ENCODE assay signal across 7 mouse cellular contexts in the genomic region with DNA sequence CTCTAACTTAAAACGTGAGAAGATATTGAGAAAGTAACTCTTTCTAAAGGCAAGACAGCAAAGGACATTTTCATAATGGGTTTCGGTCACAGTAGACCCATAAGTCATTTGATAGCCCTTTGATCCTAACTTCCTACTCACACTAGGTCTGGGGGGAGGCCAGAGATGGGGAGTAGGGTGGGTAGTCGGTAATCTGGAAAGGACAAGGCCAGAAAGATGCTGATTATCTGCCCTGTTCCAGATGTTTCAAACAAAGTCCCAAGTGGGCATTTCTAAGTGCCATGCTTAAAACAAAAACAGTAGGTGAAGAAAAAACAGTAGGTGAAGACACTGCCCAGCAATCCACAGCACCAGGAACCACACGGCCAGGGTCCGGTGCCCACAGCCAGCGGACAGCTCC. TPM values are rescaled to one million over a fixed set of nuclear protein-coding genes. Genes with fewer than 3 reads are reported as not detected.
A peak's percentile ranks its signal among the peaks of the same experiment; 100 is the strongest.
DNase-seq lines count a peak whose midpoint lies in the region; ATAC-seq and TF ChIP-seq lines count a peak whose summit lies in the region.

No protein-coding gene starts in this region.

- H3K9me3 ChIP-seq in forebrain, embryonic 13.5 days (replicated peaks): no peaks in the 10 kb centered on the region
- H3K9me3 ChIP-seq in liver, embryonic 11.5 days (ENCODE audit: control insufficient read depth, low read length): no peaks in the 10 kb centered on the region
- no peaks in the 10 kb centered on the region for H3K9me3 ChIP-seq in stomach, postnatal 0 days (ENCODE audit: control insufficient read depth, low read length)

- ATAC-seq in forebrain, embryonic 13.5 days: peak; percentile 6
- ATAC-seq in liver, embryonic 11.5 days (replicated peaks; ENCODE audit: low FRiP score): peak; percentile 61
- ATAC-seq in stomach, postnatal 0 days (ENCODE audit: low FRiP score, low TSS enrichment): no peak; the same call in 1 of the 2 replicates

- DNase-seq in spleen, adult 2 months (ENCODE audit: low read depth in 1 of 2, low spot score in 2 of 2): no peak
- DNase-seq in spleen, postnatal 10 days (ENCODE audit: low spot score in 2 of 2): no peak
- no peak for DNase-seq in liver, embryonic 11.5 days (ENCODE audit: low spot score)
- no peak for DNase-seq in stomach, postnatal 0 days (ENCODE audit: low spot score)
- no peak for DNase-seq in left cerebral cortex, adult 11 months (ENCODE audit: low spot score)
- DNase-seq in spleen, postnatal 4 days (ENCODE audit: low spot score in 2 of 2): no peak

- H3K4me3 ChIP-seq in spleen, adult 2 months (ENCODE audit: extremely low read depth, insufficient read depth, insufficient read length): peak overlapping the region; percentile 70
- peak overlapping the region; percentile 69 for H3K4me3 ChIP-seq in forebrain, embryonic 13.5 days
- H3K4me3 ChIP-seq in liver, embryonic 11.5 days (ENCODE audit: low read depth, low read length): peak overlapping the region; percentile 72
- H3K4me3 ChIP-seq in stomach, postnatal 0 days (ENCODE audit: low read depth, low read length): peak overlapping the region; percentile 87

- TF ChIP-seq CTCF in spleen, adult 2 months (IDR thresholded peaks at IDR 0.05; ENCODE audit: extremely low read depth, insufficient read depth, insufficient read length, insufficient replicate concordance): no peak
- no peak for TF ChIP-seq CTCF in stomach, postnatal 0 days (IDR thresholded peaks at IDR 0.05; ENCODE audit: low read depth)

- H3K27me3 ChIP-seq in spleen, adult 2 months (ENCODE audit: control insufficient read depth, insufficient read depth, low read length): peaks cover 7% of the 10 kb centered on the region
- no peaks in the 10 kb centered on the region for H3K27me3 ChIP-seq in forebrain, embryonic 13.5 days
- H3K27me3 ChIP-seq in liver, embryonic 11.5 days (replicated peaks; ENCODE audit: control insufficient read depth, insufficient read depth, low read length): no peaks in the 10 kb centered on the region
- no peaks in the 10 kb centered on the region for H3K27me3 ChIP-seq in stomach, postnatal 0 days (ENCODE audit: control insufficient read depth, insufficient read depth, low read length)

- TF ChIP-seq POLR2A in spleen, adult 2 months (IDR thresholded peaks at IDR 0.05; ENCODE audit: low read depth, low read length): no peak

- peaks cover 6% of the 10 kb centered on the region for H3K4me1 ChIP-seq in spleen, adult 2 months (ENCODE audit: control insufficient read depth, insufficient read depth, insufficient read length)
- peaks cover 2% of the 10 kb centered on the region; the same call in 1 of the 2 replicates for H3K4me1 ChIP-seq in forebrain, embryonic 13.5 days
- H3K4me1 ChIP-seq in liver, embryonic 11.5 days (replicated peaks; ENCODE audit: control insufficient read depth, insufficient read depth, low read length): peaks cover 9% of the 10 kb centered on the region
- H3K4me1 ChIP-seq in stomach, postnatal 0 days (replicated peaks; ENCODE audit: control insufficient read depth, insufficient read depth): no peaks in the 10 kb centered on the region

- H3K36me3 ChIP-seq in spleen, adult 2 months (ENCODE audit: control insufficient read depth, insufficient read depth, low read length): no peaks in the 10 kb centered on the region
- H3K36me3 ChIP-seq in forebrain, embryonic 13.5 days (ENCODE audit: poor library complexity, severe bottlenecking): no peaks in the 10 kb centered on the region
- no peaks in the 10 kb centered on the region for H3K36me3 ChIP-seq in liver, embryonic 11.5 days (ENCODE audit: control insufficient read depth, insufficient read depth, low read length)
- no peaks in the 10 kb centered on the region for H3K36me3 ChIP-seq in stomach, postnatal 0 days (ENCODE audit: control insufficient read depth, insufficient read depth, low read length)

- H3K9ac ChIP-seq in forebrain, embryonic 13.5 days: peak overlapping the region; percentile 77
- H3K9ac ChIP-seq in liver, embryonic 11.5 days (ENCODE audit: low read depth, low read length): peak overlapping the region; percentile 89
- peak overlapping the region; percentile 82 for H3K9ac ChIP-seq in stomach, postnatal 0 days (ENCODE audit: low read length)

- WGBS in spleen, adult 2 months: 15% methylated on average over 6 of the region's 6 CpGs
- 10% methylated on average over 6 of the region's 6 CpGs for whole genome bisulfite sequencing in forebrain, embryonic 13.5 days
- 5% methylated on average over 6 of the region's 6 CpGs for WGBS in liver, embryonic 11.5 days
- WGBS in stomach, postnatal 0 days: 7% methylated on average over 6 of the region's 6 CpGs

- peak overlapping the region; percentile 78 for H3K4me2 ChIP-seq in forebrain, embryonic 13.5 days
- H3K4me2 ChIP-seq in liver, embryonic 11.5 days: peak overlapping the region; percentile 79
- H3K4me2 ChIP-seq in stomach, postnatal 0 days (replicated peaks; ENCODE audit: low read depth): peak overlapping the region; percentile 75

- no peak overlapping the region for H3K27ac ChIP-seq in spleen, adult 2 months (ENCODE audit: insufficient read depth, low read length)
- peak overlapping the region; percentile 86 for H3K27ac ChIP-seq in forebrain, embryonic 13.5 days
- H3K27ac ChIP-seq in liver, embryonic 11.5 days (ENCODE audit: low read depth, low read length): peak overlapping the region; percentile 66
- H3K27ac ChIP-seq in stomach, postnatal 0 days (replicated peaks): peak overlapping the region; percentile 95

- TF ChIP-seq EP300 in stomach, postnatal 0 days (optimal IDR thresholded peaks at IDR 0.05): no peak

RNA-seq across cellular contexts. Expression of a gene that starts 1.2 kb away (rescaled TPM):
- 4.7 and 13.6 TPM in 2 replicates for polyA plus RNA-seq in spleen, adult 2 months (2012; rRNA removed)
- polyA plus RNA-seq in forebrain, embryonic 13.5 days (2015; fragmentation: Nextera tagmentation; extraction: Ambion mirVana): 41.4 and 46.2 TPM in 2 replicates
- 83.7 and 90.3 TPM in 2 replicates for polyA plus RNA-seq in liver, embryonic 11.5 days (2014; fragmentation: Nextera tagmentation; extraction: Ambion mirVana)
- 200 and 217 TPM in 2 replicates for polyA plus RNA-seq in stomach, postnatal 0 days (2015; fragmentation: Nextera tagmentation; extraction: Ambion mirVana)

RNA-seq across cellular contexts. Expression of a gene that starts 19.2 kb away (rescaled TPM):
- 6.5 and 7.2 TPM in 2 replicates for polyA plus RNA-seq in spleen, adult 2 months (2012; rRNA removed)
- polyA plus RNA-seq in forebrain, embryonic 13.5 days (2015; fragmentation: Nextera tagmentation; extraction: Ambion mirVana): 108 and 113 TPM in 2 replicates
- 52.4 and 55.1 TPM in 2 replicates for polyA plus RNA-seq in liver, embryonic 11.5 days (2014; fragmentation: Nextera tagmentation; extraction: Ambion mirVana)
- polyA plus RNA-seq in stomach, postnatal 0 days (2015; fragmentation: Nextera tagmentation; extraction: Ambion mirVana): 34.3 and 35.6 TPM in 2 replicates
